Mouse (Mus musculus): ENCODE measurements around the gene Gnb1l. TPM values are rescaled to one million over a fixed set of nuclear protein-coding genes. Genes with fewer than 3 reads are reported as not detected.

Gene Gnb1l
- polyA plus RNA-seq, 1 experiment from 2014 or later: 16.4 TPM

DNA sequence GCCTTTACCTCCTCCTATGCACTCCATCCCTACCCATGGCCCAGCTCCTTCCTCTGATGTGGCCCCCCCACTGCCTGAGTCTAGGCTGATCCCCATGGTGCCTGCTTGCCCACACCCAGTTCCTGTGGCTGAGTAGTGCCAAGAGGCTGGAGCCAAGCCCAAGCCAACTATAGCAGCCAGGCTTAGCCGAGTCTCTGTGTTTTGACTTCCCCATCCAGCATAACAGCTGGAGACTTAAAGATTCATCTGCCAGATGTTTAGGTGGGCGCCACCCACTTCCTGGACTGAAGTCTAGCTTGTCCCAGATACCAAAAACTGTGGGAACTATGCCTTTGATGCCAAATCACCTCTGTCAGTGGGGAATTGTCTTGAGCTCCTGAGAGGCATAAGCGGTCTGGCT, 34.2 kb upstream of the Gnb1l start:
- Histone ChIP-seq H3K4me2 (replicated peaks) (no peak overlapping the region), H3K36me3 (no peaks in the 10 kb centered on the region; the same call in 1 of the 2 replicates), H3K4me1 (peaks cover 10% of the 10 kb centered on the region), H3K4me3 (no peak overlapping the region), H3K27me3 (no peaks in the 10 kb centered on the region), H3K9ac (replicated peaks) (no peak overlapping the region), H3K27ac (replicated peaks) (no peak overlapping the region), H3K9me3 (no peaks in the 10 kb centered on the region)
- WGBS: 80% methylated on average over 3 of the region's 3 CpGs
- ATAC-seq (replicated peaks): no peak

DNA sequence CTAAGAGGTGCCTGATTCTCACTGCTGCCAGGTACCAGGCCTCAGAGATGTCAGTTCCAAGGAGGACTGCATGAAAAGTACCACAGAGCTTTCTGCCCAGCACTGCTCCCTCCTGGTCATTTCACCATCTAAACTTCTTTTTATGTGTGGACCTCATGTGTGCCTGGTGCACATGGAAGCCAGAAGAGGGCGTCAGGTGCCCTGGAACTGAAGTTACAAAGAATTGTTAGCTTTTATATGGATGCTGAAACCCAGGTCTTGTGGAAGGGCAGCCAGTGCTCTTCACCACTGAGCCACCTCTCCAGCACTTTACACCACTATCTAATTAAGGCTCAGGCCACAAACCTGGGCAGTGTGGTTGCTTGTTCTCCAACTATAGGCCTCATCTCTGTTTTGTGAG, 27.7 kb upstream of the Gnb1l start:
- WGBS: 18% methylated on average over 1 of the region's 1 CpGs

DNA sequence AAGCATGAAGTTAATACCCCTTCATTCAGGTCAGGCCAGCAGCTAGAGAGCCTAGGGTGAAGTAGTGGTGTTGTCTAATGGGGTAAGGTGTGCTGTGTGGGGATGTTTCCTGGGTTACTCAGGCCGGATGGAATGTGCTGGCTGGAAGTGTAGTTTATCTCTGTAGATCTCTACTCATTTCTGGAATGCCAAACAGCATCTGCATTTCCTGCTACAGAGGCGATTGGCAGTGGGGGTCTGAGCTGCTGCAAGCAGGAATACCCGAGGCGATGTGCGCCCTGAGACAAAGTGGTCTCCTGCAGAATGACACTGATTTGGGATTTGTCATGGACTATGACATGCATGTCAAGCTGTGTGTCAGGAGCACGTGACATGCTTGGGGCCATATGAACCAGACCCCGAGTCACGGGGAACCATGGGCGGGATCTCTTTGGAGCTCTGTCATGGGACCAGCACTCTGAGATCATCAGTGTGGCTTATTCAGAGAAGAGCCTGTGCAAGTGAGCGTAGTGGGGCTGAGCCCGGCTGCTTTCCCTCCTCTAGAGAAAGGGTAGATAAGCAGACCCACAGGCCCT, 27.0 kb upstream of the Gnb1l start:
- 88% methylated on average over 11 of the region's 11 CpGs for WGBS
- no peak for ATAC-seq (replicated peaks)
- no peak overlapping the region for H3K9ac ChIP-seq (replicated peaks)
- no peak overlapping the region for H3K4me2 ChIP-seq (replicated peaks)
- H3K27me3 ChIP-seq: no peaks in the 10 kb centered on the region
- no peaks in the 10 kb centered on the region; the same call in 1 of the 2 replicates for H3K36me3 ChIP-seq
- H3K27ac ChIP-seq (replicated peaks): no peak overlapping the region
- H3K4me1 ChIP-seq: no peaks in the 10 kb centered on the region
- H3K9me3 ChIP-seq: no peaks in the 10 kb centered on the region
- no peak overlapping the region for H3K4me3 ChIP-seq

More for the DNA sequence above, 27.7 kb upstream of the Gnb1l start:
- no peak overlapping the region for H3K9ac ChIP-seq (replicated peaks)
- no peak for ATAC-seq (replicated peaks)
- H3K36me3 ChIP-seq: no peaks in the 10 kb centered on the region; the same call in 1 of the 2 replicates
- no peak overlapping the region for H3K4me3 ChIP-seq
- H3K4me2 ChIP-seq (replicated peaks): no peak overlapping the region
- no peak overlapping the region for H3K27ac ChIP-seq (replicated peaks)
- H3K4me1 ChIP-seq: no peaks in the 10 kb centered on the region
- H3K9me3 ChIP-seq: no peaks in the 10 kb centered on the region
- H3K27me3 ChIP-seq: no peaks in the 10 kb centered on the region

DNA sequence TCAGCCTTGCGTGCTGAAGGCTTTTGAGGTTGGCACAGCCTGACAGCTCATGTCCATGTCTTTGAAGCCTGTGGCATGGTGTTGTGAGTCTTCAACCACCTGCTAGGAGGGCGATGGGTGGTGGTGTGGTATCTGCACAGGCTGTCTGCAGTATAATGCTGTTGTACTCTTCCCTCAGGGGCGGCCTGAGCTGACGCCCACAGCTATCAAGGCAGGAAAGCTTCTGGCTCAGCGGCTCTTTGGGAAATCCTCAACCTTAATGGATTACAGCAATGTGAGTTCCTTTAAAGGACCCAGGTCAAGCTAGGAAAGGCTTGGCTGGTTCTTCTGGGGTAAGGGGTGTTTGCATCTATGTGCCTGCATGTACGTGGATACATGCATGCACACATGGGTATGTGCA, 26.5 kb upstream of the Gnb1l start:
- H3K27ac ChIP-seq (replicated peaks): no peak overlapping the region
- H3K4me2 ChIP-seq (replicated peaks): no peak overlapping the region
- WGBS: 82% methylated on average over 6 of the region's 6 CpGs
- no peak overlapping the region for H3K4me3 ChIP-seq
- ATAC-seq (replicated peaks): no peak
- H3K36me3 ChIP-seq: no peaks in the 10 kb centered on the region; the same call in 1 of the 2 replicates
- no peak overlapping the region for H3K9ac ChIP-seq (replicated peaks)
- H3K9me3 ChIP-seq: no peaks in the 10 kb centered on the region
- H3K27me3 ChIP-seq: no peaks in the 10 kb centered on the region
- no peaks in the 10 kb centered on the region for H3K4me1 ChIP-seq

DNA sequence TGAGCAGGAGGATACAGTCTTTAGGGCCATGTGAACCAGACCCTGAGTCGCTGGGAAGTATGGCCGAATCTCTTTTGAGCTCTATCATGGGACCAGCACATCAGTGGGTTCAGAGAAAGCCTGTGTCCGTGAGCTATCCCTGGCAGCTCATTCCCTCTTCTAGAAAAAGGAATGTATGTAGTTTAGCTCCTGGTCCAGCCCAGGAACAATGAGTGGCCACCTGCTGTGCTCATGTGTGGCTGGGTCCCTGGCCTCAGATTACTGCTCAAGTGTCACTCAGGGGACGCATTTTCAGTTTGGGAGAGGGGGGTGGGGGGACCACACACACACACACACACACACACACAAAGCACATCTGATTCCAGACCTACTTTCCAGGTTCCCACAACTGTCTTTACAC, 26.1 kb upstream of the Gnb1l start:
- WGBS: 59% methylated on average over 4 of the region's 4 CpGs
- no peak overlapping the region for H3K9ac ChIP-seq (replicated peaks)
- no peaks in the 10 kb centered on the region; the same call in 1 of the 2 replicates for H3K36me3 ChIP-seq
- no peaks in the 10 kb centered on the region for H3K9me3 ChIP-seq
- no peaks in the 10 kb centered on the region for H3K4me1 ChIP-seq
- H3K4me3 ChIP-seq: no peak overlapping the region
- no peak overlapping the region for H3K4me2 ChIP-seq (replicated peaks)
- no peak overlapping the region for H3K27ac ChIP-seq (replicated peaks)
- no peaks in the 10 kb centered on the region for H3K27me3 ChIP-seq
- no peak for ATAC-seq (replicated peaks)

DNA sequence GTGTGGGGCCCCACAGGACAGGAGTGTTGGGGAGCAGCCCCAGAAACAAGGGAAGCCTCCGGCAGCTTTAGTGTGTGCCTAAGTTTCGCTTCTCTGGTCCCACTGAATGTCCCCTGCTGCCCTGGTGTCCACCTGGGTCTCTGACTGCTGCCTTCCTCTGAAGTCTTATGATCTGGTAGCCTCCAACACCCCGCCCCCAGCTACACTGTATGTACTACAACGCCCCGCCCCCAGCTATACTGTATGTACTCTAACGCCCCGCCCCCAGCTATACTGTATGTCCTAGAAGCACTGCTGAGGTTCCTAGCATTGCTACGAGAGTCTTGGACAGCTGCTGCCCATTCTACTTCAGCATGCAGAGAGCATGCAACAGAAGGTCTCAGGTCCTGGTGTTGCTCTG, 25.5 kb upstream of the Gnb1l start:
- H3K27me3 ChIP-seq: no peaks in the 10 kb centered on the region
- H3K27ac ChIP-seq (replicated peaks): no peak overlapping the region
- 89% methylated on average over 8 of the region's 8 CpGs for WGBS
- H3K4me3 ChIP-seq: no peak overlapping the region
- no peaks in the 10 kb centered on the region; the same call in 1 of the 2 replicates for H3K36me3 ChIP-seq
- H3K9ac ChIP-seq (replicated peaks): no peak overlapping the region
- ATAC-seq (replicated peaks): no peak
- no peaks in the 10 kb centered on the region for H3K9me3 ChIP-seq
- no peak overlapping the region for H3K4me2 ChIP-seq (replicated peaks)
- no peaks in the 10 kb centered on the region for H3K4me1 ChIP-seq

DNA sequence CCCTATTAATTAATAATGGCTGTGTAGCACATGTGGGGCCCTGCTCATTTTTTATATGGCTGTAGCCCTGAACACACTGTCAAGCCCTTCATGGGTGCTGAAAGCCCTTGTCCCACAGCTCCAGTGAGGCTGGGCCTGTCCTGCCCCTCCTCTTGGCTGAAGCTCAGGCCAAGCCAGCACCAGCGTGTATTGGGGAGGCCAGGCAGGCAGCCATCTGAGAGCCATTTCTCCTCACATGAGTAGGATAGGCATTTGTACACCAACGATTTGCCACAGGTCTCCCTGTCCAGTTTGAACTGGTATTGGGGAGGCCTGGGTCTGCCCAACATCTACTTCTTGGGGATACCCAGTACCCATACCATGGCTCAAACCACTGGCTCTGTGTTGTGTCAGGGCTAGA, 24.5 kb upstream of the Gnb1l start:
- H3K9ac ChIP-seq (replicated peaks): no peak overlapping the region
- no peaks in the 10 kb centered on the region for H3K4me1 ChIP-seq
- H3K4me3 ChIP-seq: no peak overlapping the region
- 85% methylated on average over 2 of the region's 2 CpGs for WGBS
- H3K36me3 ChIP-seq: no peaks in the 10 kb centered on the region; the same call in 1 of the 2 replicates
- no peak for ATAC-seq (replicated peaks)
- H3K9me3 ChIP-seq: no peaks in the 10 kb centered on the region
- no peak overlapping the region for H3K27ac ChIP-seq (replicated peaks)
- no peaks in the 10 kb centered on the region for H3K27me3 ChIP-seq
- no peak overlapping the region for H3K4me2 ChIP-seq (replicated peaks)

DNA sequence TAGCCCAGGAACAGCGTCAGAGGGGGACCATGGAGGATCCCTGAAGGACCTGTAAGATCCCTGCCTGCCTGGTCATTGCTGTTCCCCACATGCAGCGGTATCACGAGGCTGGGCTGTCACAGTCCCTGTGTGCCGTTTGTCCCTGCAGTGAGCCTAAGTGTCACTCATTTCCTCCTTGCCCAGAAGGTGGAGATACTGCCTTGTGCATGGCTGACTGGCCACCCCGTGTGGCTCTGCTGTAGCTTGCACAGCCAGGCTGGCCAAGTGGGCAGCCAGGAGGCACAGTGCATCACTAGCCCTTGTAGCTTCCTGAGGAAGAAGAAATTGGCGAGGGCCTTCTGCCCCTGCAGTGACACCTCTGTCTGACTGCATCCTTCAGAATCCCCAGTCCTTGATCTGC, 20.5 kb upstream of the Gnb1l start:
- ATAC-seq (replicated peaks): no peak
- 72% methylated on average over 6 of the region's 6 CpGs for WGBS

DNA sequence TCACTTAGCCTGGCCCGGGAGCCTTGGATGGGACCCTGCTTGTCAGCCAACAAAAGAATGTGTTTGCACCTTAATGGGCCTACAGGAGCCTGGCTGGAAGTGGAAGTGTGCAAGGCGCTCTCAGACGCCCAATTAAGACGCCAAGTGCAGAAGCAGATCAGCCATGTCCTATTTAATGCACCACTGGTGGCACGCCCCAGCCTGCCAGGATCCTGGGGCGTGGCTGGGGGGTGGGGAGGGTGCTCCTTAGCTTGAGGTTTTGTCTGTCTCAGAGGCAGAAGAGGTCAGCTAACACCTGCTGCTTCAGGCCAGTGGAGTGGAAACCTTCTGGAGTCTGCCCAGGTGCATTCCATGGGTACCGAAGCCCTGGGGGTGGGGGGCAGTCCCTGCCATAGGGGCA, 18.8 kb upstream of the Gnb1l start:
- Histone ChIP-seq H3K9me3 (no peaks in the 10 kb centered on the region), H3K36me3 (no peaks in the 10 kb centered on the region), H3K4me2 (replicated peaks) (no peak overlapping the region), H3K4me1 (peaks cover 5% of the 10 kb centered on the region), H3K27ac (replicated peaks) (no peak overlapping the region), H3K27me3 (no peaks in the 10 kb centered on the region), H3K4me3 (no peak overlapping the region), H3K9ac (replicated peaks) (no peak overlapping the region)
- ATAC-seq (replicated peaks): no peak
- 18% methylated on average over 7 of the region's 7 CpGs for WGBS

More for the DNA sequence above, 20.5 kb upstream of the Gnb1l start:
- Histone ChIP-seq H3K9ac (replicated peaks) (no peak overlapping the region), H3K4me3 (no peak overlapping the region), H3K27me3 (no peaks in the 10 kb centered on the region), H3K27ac (replicated peaks) (no peak overlapping the region), H3K4me1 (no peaks in the 10 kb centered on the region), H3K4me2 (replicated peaks) (no peak overlapping the region), H3K36me3 (no peaks in the 10 kb centered on the region), H3K9me3 (no peaks in the 10 kb centered on the region)

DNA sequence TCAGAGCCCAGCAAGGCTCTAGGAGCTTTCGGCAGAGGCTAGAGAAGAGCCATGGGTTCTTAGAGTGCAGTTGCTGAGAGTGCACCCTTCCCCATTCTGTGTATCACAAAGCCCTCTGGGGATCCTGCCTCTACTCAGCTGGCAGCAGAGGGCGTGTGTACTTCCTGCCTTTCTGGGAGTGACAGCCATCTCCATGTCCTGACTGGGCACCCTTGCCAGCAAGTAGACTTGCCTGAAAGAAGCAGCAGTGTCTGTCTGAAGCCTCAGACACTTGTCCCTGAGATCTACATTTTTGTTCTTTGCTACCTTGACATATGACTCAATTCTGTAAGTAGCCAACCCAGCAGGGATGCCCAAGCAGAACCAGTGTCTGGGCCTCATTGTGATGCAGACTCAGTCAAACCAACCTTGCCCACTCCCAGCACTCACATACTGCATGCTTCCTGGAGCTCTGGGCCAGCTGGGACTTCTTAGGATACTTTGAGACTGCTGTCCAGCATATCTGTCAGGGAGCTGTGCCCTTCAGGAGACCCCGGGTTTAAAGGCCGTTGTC, 17.5 kb upstream of the Gnb1l start:
- Histone ChIP-seq H3K9me3 (no peaks in the 10 kb centered on the region), H3K36me3 (no peaks in the 10 kb centered on the region), H3K27ac (replicated peaks) (no peak overlapping the region), H3K4me1 (peaks cover 7% of the 10 kb centered on the region), H3K9ac (replicated peaks) (no peak overlapping the region), H3K4me2 (replicated peaks) (no peak overlapping the region), H3K27me3 (no peaks in the 10 kb centered on the region), H3K4me3 (no peak overlapping the region)
- ATAC-seq (replicated peaks): no peak
- 75% methylated on average over 4 of the region's 4 CpGs for WGBS

DNA sequence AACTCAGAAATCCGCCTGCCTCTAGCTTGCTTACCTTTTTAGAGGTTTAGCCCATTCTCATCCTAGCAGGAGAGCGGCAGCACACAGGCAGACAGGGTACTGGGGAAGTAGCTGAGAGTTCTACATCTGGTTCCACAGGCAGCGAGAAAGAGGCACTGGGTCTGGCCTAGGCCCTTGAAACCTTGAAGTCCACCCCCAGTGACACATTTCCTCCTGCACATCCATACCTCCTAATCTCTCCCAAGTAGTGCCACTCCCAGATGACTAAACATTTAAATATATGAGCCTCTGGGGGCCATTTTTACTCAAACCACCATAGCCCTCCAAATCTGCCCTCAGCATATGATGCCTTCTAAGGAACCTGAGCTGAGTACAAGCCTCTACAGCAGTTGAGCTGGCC, 16.1 kb upstream of the Gnb1l start:
- Histone ChIP-seq H3K4me3 (no peak overlapping the region), H3K27ac (replicated peaks) (no peak overlapping the region), H3K27me3 (no peaks in the 10 kb centered on the region), H3K4me1 (peaks cover 7% of the 10 kb centered on the region), H3K9me3 (no peaks in the 10 kb centered on the region), H3K36me3 (no peaks in the 10 kb centered on the region), H3K9ac (replicated peaks) (no peak overlapping the region), H3K4me2 (replicated peaks) (no peak overlapping the region)
- ATAC-seq (replicated peaks): no peak
- 93% methylated on average over 3 of the region's 3 CpGs for WGBS

DNA sequence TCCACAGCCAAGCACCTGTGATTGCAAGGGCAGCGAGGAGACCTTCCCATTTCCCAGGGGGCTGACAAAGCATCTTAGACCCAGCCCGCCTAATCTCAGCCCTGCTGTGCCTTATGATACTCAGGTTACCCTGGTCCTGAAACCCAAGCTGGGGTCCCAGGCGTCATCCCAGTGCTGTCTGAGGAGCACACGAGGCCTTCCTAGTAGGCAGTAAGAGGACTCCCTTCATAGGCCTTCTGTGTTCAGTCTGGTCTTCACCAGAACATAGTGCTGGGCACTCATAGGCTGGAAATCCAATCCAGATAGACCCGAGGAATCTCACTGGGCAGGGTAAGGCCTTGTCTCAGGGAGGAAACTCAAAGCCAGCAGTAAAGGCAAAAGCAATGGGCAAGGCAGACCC, 14.7 kb upstream of the Gnb1l start:
- H3K9me3 ChIP-seq: no peaks in the 10 kb centered on the region
- no peak overlapping the region for H3K4me3 ChIP-seq
- no peaks in the 10 kb centered on the region for H3K27me3 ChIP-seq
- no peaks in the 10 kb centered on the region for H3K36me3 ChIP-seq
- no peak for ATAC-seq (replicated peaks)
- no peak overlapping the region for H3K9ac ChIP-seq (replicated peaks)
- 66% methylated on average over 5 of the region's 5 CpGs for WGBS
- H3K27ac ChIP-seq (replicated peaks): no peak overlapping the region
- H3K4me2 ChIP-seq (replicated peaks): no peak overlapping the region
- H3K4me1 ChIP-seq: peaks cover 7% of the 10 kb centered on the region

DNA sequence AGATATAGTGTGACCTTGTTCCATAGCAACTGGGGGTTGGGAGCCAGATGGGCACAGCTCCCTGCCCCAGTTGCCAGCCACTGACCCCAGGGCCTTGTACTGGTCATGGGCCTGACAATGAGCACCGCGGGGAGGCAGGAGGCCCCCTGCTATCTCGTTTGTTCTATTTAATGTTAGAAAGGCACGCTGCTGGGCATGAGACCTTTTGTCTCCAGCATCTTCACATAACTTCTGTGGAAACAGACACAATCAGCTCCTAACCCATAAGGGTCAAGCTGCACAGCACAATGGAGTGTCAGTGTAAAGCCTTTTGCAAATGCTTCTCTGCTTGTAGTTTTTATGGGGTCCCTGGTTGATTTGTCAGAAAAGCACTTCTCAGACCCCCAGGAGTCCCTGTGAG, 14.1 kb upstream of the Gnb1l start:
- Histone ChIP-seq H3K4me3 (no peak overlapping the region), H3K27ac (replicated peaks) (no peak overlapping the region), H3K9ac (replicated peaks) (no peak overlapping the region), H3K27me3 (no peaks in the 10 kb centered on the region), H3K9me3 (no peaks in the 10 kb centered on the region), H3K4me1 (peaks cover 7% of the 10 kb centered on the region), H3K4me2 (replicated peaks) (no peak overlapping the region), H3K36me3 (no peaks in the 10 kb centered on the region)
- no peak for ATAC-seq (replicated peaks)
- 6% methylated on average over 4 of the region's 4 CpGs for WGBS

Measured in forebrain, embryonic 15.5 days (tissue).